Mouse (Mus musculus): ENCODE results near the gene Pus10. TPM values are rescaled to one million over a fixed set of nuclear protein-coding genes. Genes with fewer than 3 reads are reported as not detected.

Pus10 gene
- 22.0 and 27.1 TPM in 2 replicates for total RNA-seq (2017)

DNA sequence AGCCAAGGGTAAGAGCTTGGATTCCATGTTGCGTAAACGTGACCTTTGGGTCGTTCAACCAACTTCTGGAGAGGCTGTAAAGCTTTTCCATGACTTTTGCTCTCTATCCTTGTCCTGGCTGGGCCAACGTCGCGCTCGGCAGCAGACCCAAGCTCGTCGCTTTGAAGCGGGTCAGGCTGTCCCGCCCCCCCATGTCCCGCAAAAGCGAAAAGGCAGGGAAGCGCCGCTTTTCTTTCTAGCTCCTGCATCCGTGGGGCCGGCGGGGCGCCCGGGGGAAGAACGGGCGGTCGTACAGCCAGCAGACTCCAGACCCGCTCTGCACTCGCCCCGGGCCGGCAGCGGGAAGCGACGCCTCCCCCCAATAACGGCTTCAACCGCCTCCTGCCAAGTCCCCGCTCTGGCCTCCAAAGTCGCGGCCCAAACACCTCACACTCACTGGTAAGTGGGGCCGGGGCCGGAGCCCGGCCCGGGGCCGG lies at the start of gene Pus10:
Gene Pus10 (plus strand): TSS at position 364 of the 476 bp plus-strand sequence.
- peak; percentile 30; the same call in 1 of the 2 replicates for ATAC-seq (ENCODE audit: extremely low read depth, insufficient number of reproducible peaks, low FRiP score, poor library complexity, severe bottlenecking)

DNA sequence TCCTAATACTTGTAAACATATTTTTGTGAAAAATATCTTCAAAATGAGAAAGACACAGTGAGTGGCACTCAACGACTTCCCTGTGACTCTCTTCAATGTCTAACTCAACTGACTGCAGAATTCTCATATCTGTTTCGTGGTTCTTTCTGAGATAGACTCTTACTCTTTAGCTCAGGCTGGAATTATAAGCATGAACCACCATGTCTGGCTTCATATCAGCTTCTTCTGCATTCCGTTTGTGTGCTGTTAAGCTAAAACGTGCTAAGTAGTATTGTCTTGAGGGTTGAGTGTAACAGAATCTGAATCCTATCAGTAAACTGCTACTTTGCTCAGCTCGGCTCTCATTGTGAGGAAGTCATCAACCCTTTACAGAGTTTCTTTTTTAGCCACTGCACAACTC lies 46.5 kb upstream of the Pus10 start:
- ATAC-seq (ENCODE audit: extremely low read depth, insufficient number of reproducible peaks, low FRiP score, poor library complexity, severe bottlenecking), result no peak

- no peak for ATAC-seq (ENCODE audit: extremely low read depth, insufficient number of reproducible peaks, low FRiP score, poor library complexity, severe bottlenecking)
These were observed 34.8 kb upstream of the Pus10 start for GRCm38 (mm10) chr11:23630664-23631063.

DNA sequence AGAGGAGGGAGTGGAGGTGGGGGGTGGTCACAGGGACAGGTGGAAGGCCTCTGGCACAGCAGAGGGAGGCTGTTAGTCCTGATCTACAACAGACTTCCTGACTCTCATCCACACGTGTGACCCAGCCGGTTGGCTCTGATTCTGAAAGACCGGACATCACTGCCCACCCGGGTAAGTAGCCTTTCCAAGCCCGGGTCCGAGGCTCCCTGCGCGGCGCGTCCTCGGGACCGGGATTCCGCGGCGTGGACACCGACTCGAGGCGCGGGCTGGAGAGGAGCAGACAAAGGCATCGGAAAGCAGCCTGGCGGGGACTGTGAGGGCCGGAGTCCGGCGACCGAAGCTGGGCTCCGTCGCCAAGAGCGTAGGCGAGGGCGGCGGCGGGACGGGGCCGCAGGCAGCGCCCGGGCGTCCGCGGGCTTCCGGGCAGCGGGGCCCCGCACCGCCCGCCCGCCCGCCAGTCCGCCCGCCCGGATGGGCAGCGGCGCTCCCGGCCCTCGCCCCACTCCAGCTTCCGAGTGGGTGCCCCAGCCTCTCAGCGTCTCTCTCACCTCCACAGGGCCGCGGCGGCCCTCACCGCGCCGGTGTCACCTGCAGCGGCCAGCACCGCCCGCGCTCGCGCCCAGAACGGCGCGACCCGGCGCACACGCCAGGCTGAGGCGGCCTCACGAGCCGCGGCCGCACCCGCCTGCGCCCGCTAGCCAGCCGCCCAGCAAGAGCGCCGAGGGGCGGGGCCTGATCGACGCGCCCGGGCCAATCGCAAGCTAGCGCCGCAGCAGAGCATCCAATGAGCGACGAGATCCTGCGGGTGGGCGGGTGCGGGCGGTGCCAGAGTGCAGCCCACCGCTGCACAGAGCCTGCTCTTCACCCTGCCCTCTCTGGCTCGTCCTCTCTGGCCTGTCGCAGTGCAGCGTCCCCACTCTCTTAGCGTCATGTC lies 32.3 kb upstream of the Pus10 start, which contains the start of gene 0610010F05Rik:
Gene 0610010F05Rik (minus strand): TSS at position 695 of the 934 bp plus-strand sequence.
- ATAC-seq (ENCODE audit: extremely low read depth, insufficient number of reproducible peaks, low FRiP score, poor library complexity, severe bottlenecking), result peak; percentile 98

- ATAC-seq (ENCODE audit: extremely low read depth, insufficient number of reproducible peaks, low FRiP score, poor library complexity, severe bottlenecking), result no peak
These were observed 31.6 kb upstream of the Pus10 start for GRCm38 (mm10) chr11:23633879-23634215.

DNA sequence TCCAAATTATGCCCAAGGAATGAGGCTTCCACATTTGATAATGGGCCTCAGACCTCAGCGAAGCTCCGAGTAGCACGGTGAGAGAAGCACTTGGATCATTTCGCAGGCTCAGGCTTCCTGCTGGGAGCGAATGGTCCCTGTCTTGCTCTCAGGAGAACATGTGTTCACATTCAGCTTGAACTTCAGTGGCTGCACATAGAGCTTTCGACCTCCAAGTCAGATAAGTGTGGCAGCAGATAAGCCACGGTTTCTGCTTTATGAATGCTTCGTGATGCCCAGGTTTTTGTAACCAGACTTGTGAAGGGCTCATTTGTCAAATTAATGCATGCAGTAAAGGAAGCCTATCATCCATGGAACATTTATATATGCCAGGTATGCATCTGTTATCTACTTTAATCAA lies 30.9 kb upstream of the Pus10 start:
- no peak for ATAC-seq (ENCODE audit: extremely low read depth, insufficient number of reproducible peaks, low FRiP score, poor library complexity, severe bottlenecking)

DNA sequence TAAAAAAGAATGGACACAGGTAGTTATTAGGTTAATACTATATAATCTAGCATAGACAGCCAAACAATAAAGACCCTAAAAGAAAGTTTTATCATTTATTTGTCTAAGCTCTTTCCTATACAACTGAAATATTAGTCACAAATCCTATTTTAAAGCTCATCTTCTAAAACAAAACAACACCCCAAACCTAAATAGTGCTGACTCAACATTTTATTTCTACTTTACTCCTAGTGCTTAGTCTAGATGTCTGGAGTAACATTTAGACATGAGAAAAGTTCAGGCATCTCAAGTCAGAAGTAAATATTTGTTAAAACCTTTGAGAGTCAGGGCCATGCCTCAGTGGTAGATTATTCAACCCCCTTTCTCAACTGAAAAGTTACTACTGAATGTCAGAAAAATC lies 18.0 kb upstream of the Pus10 start:
- ATAC-seq (ENCODE audit: extremely low read depth, insufficient number of reproducible peaks, low FRiP score, poor library complexity, severe bottlenecking), result no peak

- no peak for ATAC-seq (ENCODE audit: extremely low read depth, insufficient number of reproducible peaks, low FRiP score, poor library complexity, severe bottlenecking)
These were observed 17.6 kb upstream of the Pus10 start for GRCm38 (mm10) chr11:23647835-23648234.

DNA sequence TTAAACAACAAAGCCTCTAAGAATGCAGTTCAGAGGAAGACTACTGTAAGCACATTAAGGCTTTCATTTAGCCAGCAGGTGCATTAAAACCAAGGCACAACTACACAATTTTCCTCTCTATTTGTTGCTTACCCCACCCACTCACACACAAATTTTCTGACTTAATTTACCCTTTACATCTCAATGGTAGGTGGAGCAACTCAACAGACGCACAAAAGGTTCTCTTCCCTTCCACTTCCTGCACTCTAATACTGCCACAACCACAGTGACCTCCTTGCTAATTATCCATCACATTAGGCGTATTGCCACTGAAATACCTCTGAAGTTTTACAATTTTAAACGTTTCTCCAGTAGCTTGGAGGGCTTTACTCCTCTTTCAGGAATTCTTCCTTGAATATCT lies 11.8 kb upstream of the Pus10 start:
- no peak for ATAC-seq (ENCODE audit: extremely low read depth, insufficient number of reproducible peaks, low FRiP score, poor library complexity, severe bottlenecking)

DNA sequence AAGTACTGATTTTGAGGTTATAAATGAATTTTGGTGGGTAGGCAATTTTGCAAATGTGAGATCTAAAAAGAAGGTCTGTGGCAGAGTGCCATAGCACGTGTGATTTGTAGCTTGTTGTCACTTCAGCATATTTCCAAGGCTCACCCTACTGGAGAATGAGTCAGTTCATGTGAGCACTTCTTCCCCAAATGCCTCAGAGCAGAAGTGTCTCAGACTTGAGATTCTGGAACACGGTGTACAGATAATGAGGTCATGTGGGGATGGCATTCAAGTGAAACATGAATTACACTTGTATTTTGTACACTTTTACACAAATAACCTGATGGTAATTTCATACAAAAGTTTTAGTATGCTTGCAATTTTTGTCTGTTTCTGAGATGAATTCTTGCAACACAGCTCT lies 7.7 kb upstream of the Pus10 start:
- ATAC-seq (ENCODE audit: extremely low read depth, insufficient number of reproducible peaks, low FRiP score, poor library complexity, severe bottlenecking), result no peak

- no peak for ATAC-seq (ENCODE audit: extremely low read depth, insufficient number of reproducible peaks, low FRiP score, poor library complexity, severe bottlenecking)
These were observed 1.2 kb upstream of the Pus10 start for GRCm38 (mm10) chr11:23664232-23664631.

DNA sequence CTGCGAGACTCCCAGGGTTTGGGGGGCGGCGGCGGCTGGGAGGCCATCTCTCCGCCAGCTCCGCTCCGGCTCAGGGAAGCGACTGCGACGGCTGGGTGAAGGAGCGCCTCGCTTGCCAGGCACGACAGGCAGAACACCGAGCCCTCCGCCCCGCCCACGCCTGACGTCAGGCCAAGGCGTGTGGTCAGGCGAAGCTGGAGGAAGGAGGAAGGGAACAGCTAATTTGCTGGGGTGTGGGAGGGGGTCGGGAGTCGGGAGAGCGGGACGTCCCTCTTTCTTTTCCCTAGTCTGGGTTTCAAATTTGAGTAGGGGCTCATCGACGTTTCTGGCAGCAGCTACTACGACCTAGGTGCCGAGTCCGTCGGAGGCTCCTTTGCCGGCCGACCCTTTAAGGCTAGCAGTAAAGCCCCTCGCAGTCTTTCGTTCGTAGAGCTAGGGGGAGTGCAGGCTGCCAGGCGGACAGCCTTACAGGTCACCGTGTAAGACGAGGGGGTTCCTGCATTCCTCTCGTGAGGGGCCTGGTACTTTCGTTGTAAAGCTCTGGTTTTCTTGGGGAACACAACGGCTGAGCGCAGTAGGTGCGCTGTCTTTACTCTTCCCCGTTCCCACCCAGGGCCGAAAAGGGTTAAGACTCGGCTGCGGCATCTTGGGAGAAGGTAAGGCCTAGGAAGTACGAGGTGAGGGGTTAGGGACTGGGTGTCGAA lies 476 bp downstream of the Pus10 start, which contains the start of gene Pex13:
Gene Pex13 (minus strand): TSS at position 162 of the 704 bp plus-strand sequence.
- ATAC-seq (ENCODE audit: extremely low read depth, insufficient number of reproducible peaks, low FRiP score, poor library complexity, severe bottlenecking), result peak; percentile 97

DNA sequence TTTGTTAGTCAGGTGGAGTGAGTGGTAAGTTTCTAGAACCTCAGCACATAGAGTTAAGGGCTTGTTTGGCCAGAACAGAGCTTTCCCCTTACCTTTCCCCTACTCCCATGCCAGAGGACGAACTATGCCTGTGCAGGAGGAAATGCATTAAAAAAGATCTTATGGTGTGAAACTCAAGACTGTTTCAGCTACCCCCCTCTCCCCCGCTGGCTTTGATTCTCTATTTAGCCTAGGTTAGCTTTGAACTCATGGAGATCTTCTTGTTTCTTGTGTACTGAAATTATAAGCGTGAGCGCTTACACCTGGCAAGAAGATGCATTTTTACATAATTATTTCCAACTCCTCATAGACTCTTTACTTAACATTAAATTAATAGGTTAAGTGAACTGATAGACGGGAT lies 1.1 kb downstream of the Pus10 start:
- ATAC-seq (ENCODE audit: extremely low read depth, insufficient number of reproducible peaks, low FRiP score, poor library complexity, severe bottlenecking), result no peak

GRCm38 (mm10) chr11:23667128-23667527 lies 1.7 kb downstream of the Pus10 start:
- ATAC-seq (ENCODE audit: extremely low read depth, insufficient number of reproducible peaks, low FRiP score, poor library complexity, severe bottlenecking), result no peak

GRCm38 (mm10) chr11:23672256-23672749 lies 6.8 kb downstream of the Pus10 start:
- ATAC-seq (ENCODE audit: extremely low read depth, insufficient number of reproducible peaks, low FRiP score, poor library complexity, severe bottlenecking), result no peak

DNA sequence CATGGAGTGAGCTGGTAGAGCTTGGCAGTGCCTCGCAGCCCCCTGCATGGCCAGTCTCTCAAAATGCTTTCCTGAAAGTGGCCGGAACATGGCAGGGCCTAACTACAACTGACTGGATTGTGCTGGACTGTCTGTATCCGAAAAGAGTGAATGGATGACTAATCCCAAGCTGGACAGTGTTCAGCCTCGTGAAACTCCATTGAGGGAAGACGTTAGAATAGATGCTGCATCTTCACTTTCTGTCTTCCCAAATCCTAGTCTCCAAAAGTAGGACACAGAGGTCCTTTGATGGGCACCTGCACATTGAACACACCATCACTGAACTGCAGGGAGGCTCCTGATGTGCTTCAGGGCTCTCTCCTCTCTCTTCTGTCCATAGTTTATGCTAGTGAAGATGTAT lies 10.6 kb downstream of the Pus10 start:
- no peak for ATAC-seq (ENCODE audit: extremely low read depth, insufficient number of reproducible peaks, low FRiP score, poor library complexity, severe bottlenecking)

DNA sequence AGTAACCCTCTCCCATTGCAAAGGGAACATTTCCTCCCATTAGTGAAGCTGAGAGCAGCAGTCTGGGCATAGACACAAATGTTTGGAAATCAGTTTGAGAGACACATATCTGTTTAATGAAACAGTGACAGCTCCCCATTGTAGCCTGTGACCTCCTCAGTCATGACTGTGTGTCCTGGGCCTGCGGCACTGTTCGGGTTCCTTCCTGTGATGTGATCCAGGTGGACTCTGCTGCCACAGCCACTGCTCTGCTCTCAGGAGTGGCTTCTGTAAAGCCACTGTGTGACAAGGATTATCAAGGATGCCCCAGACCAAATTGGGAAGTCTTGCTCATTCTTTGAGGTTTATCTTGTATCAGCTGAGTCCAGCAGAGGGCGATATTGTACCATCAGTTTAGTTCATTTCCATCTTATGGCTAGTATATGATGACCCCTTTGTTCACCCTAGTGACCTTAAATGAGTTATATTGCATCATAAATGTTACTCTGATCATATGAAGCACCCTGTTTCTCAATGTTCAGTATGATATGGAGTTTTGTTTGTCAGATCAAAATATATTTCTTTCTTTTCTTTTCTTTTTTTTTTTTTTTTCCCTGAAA lies 13.7 kb downstream of the Pus10 start:
- peak; percentile 87 for ATAC-seq (ENCODE audit: extremely low read depth, insufficient number of reproducible peaks, low FRiP score, poor library complexity, severe bottlenecking)

GRCm38 (mm10) chr11:23680435-23680950 lies 15.0 kb downstream of the Pus10 start:
- ATAC-seq (ENCODE audit: extremely low read depth, insufficient number of reproducible peaks, low FRiP score, poor library complexity, severe bottlenecking), result no peak

- peak; percentile 39; the same call in 1 of the 2 replicates for ATAC-seq (ENCODE audit: extremely low read depth, insufficient number of reproducible peaks, low FRiP score, poor library complexity, severe bottlenecking)
These were observed 17.1 kb downstream of the Pus10 start for GRCm38 (mm10) chr11:23682561-23682960.
